Mouse (Mus musculus) left cerebral cortex, postnatal 10 days (tissue): ENCODE data around the gene Ccsap. TPM values are rescaled to one million over a fixed set of nuclear protein-coding genes. Genes with fewer than 3 reads are reported as not detected.

Experiments
- DNase-seq, 2 experiments: peaks; one replicate each; pipeline ENCODE4 v3.0.0; 2021 to 2022; ENCODE audit warnings: low spot score in 2 of 2, mixed read lengths in 1 of 2; ENCODE audit errors: extremely low spot score in 1 of 2
- intact Hi-C: fragments of 180-260 bp; cut with DNase I; formaldehyde crosslinking; loops from one replicate; pipeline ENCODE4 v1.15.1; 2025
- total RNA-seq, 2 experiments: library from RNA; stranded (reverse); gene quantifications; 2 replicates each; pipeline ENCODE4 v1.2.3; 2021

The Ccsap gene
- total RNA-seq, 2 experiments from 2014 or later = 54.9 to 57.0 TPM

DNA sequence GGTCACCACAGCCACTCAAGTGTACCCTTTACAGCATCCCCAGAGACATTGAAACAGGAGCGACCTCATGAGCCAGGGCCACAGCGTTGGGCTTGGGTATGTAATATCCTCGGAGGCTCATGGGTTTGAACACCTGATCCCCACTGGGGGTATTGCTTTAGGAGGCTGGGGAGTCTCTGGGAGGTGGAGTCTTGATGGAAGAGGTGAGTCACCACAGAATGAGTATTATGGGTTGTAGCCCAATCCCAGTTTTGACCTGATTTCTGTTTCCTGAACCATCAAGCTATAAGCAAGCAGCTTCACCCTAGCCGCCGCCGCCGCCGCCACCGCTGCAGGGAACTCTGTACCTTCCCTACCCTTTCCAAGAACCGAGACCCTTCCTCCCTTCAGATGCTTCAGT lies 14.0 kb downstream of the Ccsap start:
- intact Hi-C loops = no loop called here
- DNase-seq = no peak

GRCm38 (mm10) chr8:123845114-123845513 lies 14.9 kb downstream of the Ccsap start:
- DNase-seq = no peak
- intact Hi-C loops = no loop called here

- intact Hi-C loops = no loop called here
- DNase-seq = no peak
Measured at GRCm38 (mm10) chr8:123844341-123844740, 15.7 kb downstream of the Ccsap start.

- DNase-seq = no peak
- intact Hi-C loops = no loop called here
Measured at GRCm38 (mm10) chr8:123842086-123842485, 17.9 kb downstream of the Ccsap start.

DNA sequence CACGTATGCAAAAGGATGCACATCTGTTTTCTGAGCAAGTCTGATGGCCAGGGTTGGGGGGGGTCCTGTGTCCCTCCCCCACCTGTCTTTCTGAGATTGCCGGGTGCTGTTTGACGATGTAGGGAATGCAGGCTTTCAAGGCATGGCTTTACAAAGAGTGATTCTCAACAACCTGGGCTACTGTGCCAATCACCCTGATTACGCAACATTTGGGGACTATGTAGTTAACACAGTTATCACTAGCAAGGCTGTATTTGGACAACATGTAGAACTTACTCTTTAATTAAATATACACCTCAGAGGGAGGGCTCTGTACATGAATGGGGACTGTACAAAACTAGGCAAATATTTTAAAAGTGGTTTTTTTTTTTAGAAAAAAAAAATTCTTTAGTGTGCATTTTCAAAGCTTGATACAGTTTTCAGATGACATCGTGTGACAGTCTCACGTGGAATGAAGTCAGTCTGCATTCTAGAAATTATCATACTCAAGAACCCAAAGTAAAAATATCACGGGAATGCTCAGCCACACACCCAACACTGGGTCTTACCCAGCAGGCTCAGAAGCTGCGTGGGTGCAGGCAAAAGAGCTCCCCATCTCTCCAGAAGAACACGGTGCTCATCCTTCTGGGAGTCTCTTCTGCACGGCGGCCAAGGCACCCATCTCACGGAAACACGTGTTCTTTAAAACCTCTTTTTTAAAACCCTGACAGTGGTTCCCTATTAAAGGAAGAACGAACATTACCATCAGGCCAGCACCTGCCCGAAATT lies 19.2 kb downstream of the Ccsap start:
- intact Hi-C loops = no loop called here

GRCm38 (mm10) chr8:123838496-123838895 lies 21.5 kb downstream of the Ccsap start:
- intact Hi-C loops = no loop called here
- DNase-seq = no peak

More for the DNA sequence above, 19.2 kb downstream of the Ccsap start:
- DNase-seq = peak in 1 of 2 experiments; percentile 65

- intact Hi-C loops = no loop called here
- DNase-seq = no peak
Measured at GRCm38 (mm10) chr8:123836354-123836753, 23.7 kb downstream of the Ccsap start.

- intact Hi-C loops = no loop called here
- peak in 1 of 2 experiments; percentile 70 for DNase-seq
Measured at GRCm38 (mm10) chr8:123835451-123835850, 24.6 kb downstream of the Ccsap start.

GRCm38 (mm10) chr8:123832757-123833156 lies 27.3 kb downstream of the Ccsap start:
- no peak for DNase-seq
- intact Hi-C loops = no loop called here

DNA sequence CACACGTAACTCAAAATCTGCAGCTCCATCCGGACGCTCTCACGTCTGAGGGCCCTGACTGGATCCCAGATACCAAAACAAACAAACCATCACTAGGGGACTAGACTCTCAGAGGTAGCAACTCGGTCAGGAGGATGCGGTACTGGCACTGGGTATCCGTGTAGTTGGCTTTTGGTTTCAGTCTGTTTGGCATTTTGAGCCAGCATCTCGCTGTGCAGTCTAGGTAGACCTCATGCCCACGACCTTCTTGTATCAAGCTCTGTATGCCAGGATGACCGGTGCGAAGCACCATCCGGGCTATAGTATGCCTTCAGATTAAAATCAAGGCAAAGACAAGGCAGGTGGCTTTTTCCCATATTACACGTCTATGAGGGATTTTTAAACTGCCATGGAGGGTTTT lies 32.5 kb downstream of the Ccsap start:
- DNase-seq = no peak
- intact Hi-C loops = no loop called here

DNA sequence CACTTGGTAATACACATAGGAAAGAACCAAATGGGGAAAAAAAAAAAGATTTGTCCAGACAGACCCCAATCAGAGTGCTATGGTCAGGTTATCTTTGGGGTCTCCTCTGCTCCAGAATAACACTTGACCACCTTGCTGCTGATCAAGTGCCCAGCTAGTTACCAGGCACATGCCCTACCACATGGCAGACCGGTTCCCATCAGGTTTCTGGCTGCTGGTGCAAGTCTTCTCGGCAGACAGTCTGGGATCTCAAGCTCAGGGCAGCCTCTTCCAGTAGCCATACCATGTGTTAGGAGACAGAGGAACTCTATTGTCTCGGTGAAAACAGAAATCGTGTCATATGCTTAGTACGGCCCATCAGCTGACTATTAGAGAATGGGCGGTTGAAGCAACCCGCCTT lies 33.3 kb downstream of the Ccsap start:
- no peak for DNase-seq
- intact Hi-C loops = no loop called here

GRCm38 (mm10) chr8:123826001-123826400 lies 34.0 kb downstream of the Ccsap start:
- DNase-seq = no peak
- intact Hi-C loops = no loop called here

GRCm38 (mm10) chr8:123823532-123824123 lies 36.4 kb downstream of the Ccsap start:
- intact Hi-C loops = no loop called here
- DNase-seq = no peak

- intact Hi-C loops = no loop called here
Measured at GRCm38 (mm10) chr8:123823111-123823510, 36.9 kb downstream of the Ccsap start.

GRCm38 (mm10) chr8:123820780-123821179 lies 39.2 kb downstream of the Ccsap start:
- no peak for DNase-seq

More at GRCm38 (mm10) chr8:123823111-123823510, 36.9 kb downstream of the Ccsap start:
- DNase-seq = no peak

DNA sequence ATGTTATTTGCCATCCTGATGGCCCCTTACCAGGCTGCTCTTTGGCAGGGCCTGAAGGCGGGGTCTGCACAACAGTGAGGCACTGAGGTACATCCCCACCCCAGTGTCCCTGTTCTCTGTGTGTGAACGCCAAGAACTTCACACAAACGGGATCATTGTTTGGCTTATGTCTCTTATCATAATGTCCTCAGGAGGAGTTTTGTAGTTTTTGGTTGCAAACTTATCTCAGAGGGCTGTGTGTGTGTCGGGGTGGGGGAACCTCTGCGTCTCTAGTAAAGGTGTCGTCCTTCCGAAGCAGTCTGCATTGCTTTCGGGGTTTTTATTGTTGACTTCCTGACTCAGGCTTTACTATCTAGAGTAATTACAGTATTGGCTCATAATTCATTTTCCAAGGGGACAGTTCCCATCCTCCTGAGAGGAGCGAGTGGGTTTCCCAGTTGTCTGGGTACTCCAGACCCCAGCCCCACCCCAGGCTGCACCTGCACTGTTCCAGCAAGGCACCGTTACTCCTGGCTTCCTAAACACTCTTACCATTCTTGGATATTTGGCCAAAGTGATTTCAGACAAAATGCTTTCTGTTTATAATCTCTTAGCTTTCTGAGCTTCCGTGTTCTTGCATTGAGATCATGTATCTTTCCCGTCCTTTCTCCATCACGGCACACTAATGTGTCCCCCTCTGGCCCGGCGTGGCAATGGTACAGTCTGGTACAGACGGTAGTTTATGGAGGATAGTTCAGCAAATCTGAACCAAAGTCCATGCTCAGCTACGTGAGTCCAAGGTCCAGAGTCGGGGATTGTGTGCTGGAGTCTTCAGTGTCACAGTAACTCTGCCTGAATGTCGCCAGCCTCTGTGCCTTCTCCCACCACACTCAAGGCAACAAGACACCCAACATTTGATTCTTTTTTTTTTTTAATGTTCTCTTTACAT lies 40.1 kb downstream of the Ccsap start:
- DNase-seq = no peak
- intact Hi-C loops = no loop called here

More at GRCm38 (mm10) chr8:123820780-123821179, 39.2 kb downstream of the Ccsap start:
- intact Hi-C loops = no loop called here

GRCm38 (mm10) chr8:123817747-123818146 lies 42.3 kb downstream of the Ccsap start:
- DNase-seq = no peak
- intact Hi-C loops = no loop called here

DNA sequence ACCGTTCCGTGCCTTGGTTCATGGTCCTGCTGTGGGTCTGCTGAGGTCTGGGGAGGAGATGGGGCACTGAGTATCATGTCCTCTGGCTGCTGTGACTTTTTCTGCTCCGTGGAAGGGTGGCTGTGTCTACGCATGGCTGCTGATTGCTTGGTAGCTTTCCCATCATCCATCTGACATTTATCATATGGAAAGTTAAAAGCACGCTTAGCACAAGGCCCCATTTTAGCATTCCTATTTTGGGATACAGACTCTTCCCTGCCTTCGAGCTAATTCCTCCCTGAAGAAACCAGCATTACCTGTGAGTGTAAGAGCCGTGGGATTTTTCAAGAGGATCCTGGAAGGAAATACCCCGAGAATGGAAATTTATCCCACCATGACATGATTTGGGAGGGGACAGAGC lies 43.1 kb downstream of the Ccsap start:
- intact Hi-C loops = no loop called here
- DNase-seq = no peak

- intact Hi-C loops = no loop called here
- DNase-seq = no peak
Measured at GRCm38 (mm10) chr8:123815325-123815724, 44.7 kb downstream of the Ccsap start.
